Mouse (Mus musculus) neutrophil, adult 59 days (primary cell): ENCODE measurements around the gene Stra8. TPM values are rescaled to one million over a fixed set of nuclear protein-coding genes. Genes with fewer than 3 reads are reported as not detected.

Source experiments
- total RNA-seq, 2 experiments: library from RNA; stranded (reverse); gene quantifications; 1 replicate in 1 of 2; 2 replicates in 1 of 2; pipeline ENCODE4 v1.2.4; 2023

The Stra8 gene
- total RNA-seq, result not detected

GRCm38 (mm10) chr6:34919956-34920355 lies at the start of gene Stra8:
TSS of gene Stra8 (plus strand) at chr6:34920163.

GRCm38 (mm10) chr6:34877509-34878321 lies 42.2 kb upstream of the Stra8 start, which contains the start of gene Cyren:
TSS of gene Cyren (minus strand) at chr6:34878060.

GRCm38 (mm10) chr6:34910371-34911219 lies 9.4 kb upstream of the Stra8 start, which contains the start of gene Wdr91:
TSS of gene Wdr91 (minus strand) at chr6:34910876.

GRCm38 (mm10) chr6:34988081-34988761 lies 68.3 kb downstream of the Stra8 start, which contains the start of gene Slc23a4:
TSS of gene Slc23a4 (minus strand) at chr6:34988404.

Other genes starting within 250 kb of the Stra8 start
- gene Agbl3, start 139.7 kb upstream of the Stra8 start, total RNA-seq, result 1 to 10 TPM in 1 of 2 experiments, under 1 TPM in 1; 0.68 to 1.4 TPM
- 1 to 10 TPM; 4.2 to 7.4 TPM for gene Tmem140, start 57.0 kb upstream of the Stra8 start, total RNA-seq
- gene Cyren, start 42.1 kb upstream of the Stra8 start, total RNA-seq, result 10 to 100 TPM; 12.6 to 13.4 TPM
- 10 to 100 TPM; 23.2 to 27.1 TPM for gene Wdr91, start 9.3 kb upstream of the Stra8 start, total RNA-seq
- gene Slc23a4, start 68.2 kb downstream of the Stra8 start, total RNA-seq, result under 1 TPM in 1 of 2 experiments, not detected in 1; 0.31 TPM
- 10 to 100 TPM; 24.2 to 30.9 TPM for gene Cnot4, start 213.6 kb downstream of the Stra8 start, total RNA-seq